Mouse (Mus musculus) liver, embryonic 13.5 days (tissue): ENCODE results near the gene Hoxd11. TPM values are rescaled to one million over a fixed set of nuclear protein-coding genes. Genes with fewer than 3 reads are reported as not detected.

Experiments
- ATAC-seq: fragments of 200-750 bp; cut with Nextera tagmentation; 2 replicates; pipeline ENCODE4 v1.8.0; 2017; ENCODE audit warnings: low read depth, mild to moderate bottlenecking, moderate number of reproducible peaks, moderate library complexity
- DNase-seq: peaks from one replicate; pipeline ENCODE4 v3.0.0; 2022
- H3K27ac ChIP-seq: fragments of 300-500 bp; sonication (generic); 2 replicates; pipeline ENCODE4 v1.5.1; 2015; ENCODE audit warnings: moderate library complexity, mild to moderate bottlenecking, inconsistent platforms
- H3K27me3 ChIP-seq: fragments of 300-500 bp; sonication (generic); 2 replicates; pipeline ENCODE4 v1.6.1; 2015; ENCODE audit warnings: mild to moderate bottlenecking, inconsistent platforms
- H3K36me3 ChIP-seq: fragments of 300-500 bp; sonication (generic); 2 replicates; pipeline ENCODE4 v1.6.1; 2015; ENCODE audit warnings: mild to moderate bottlenecking, inconsistent platforms
- H3K4me1 ChIP-seq: fragments of 300-500 bp; sonication (generic); replicated peaks from 2 replicates; pipeline ENCODE4 v1.6.1; 2015; ENCODE audit warnings: inconsistent platforms
- H3K4me2 ChIP-seq: fragments of 300-500 bp; sonication (generic); 2 replicates; pipeline ENCODE4 v1.6.1; 2015; ENCODE audit warnings: inconsistent platforms, mild to moderate bottlenecking, moderate library complexity
- H3K4me3 ChIP-seq: fragments of 300-500 bp; sonication (generic); replicated peaks from 2 replicates; pipeline ENCODE4 v1.5.1; 2015; ENCODE audit warnings: mild to moderate bottlenecking, inconsistent platforms
- H3K9ac ChIP-seq: fragments of 300-500 bp; sonication (generic); 2 replicates; pipeline ENCODE4 v1.6.1; 2015; ENCODE audit warnings: mild to moderate bottlenecking, inconsistent platforms
- H3K9me3 ChIP-seq: fragments of 300-500 bp; sonication (generic); replicated peaks from 2 replicates; pipeline ENCODE4 v1.6.1; 2016; ENCODE audit warnings: inconsistent platforms
- WGBS: fragments of 180-500 bp; shearing (Covaris S2); methylation state at CpG from one replicate; pipeline ENCODE4 v1.1.7; 2015; ENCODE audit not compliant: insufficient replicate concordance; 5-methylcytosine and 5-hydroxymethylcytosine counted together
- polyA plus RNA-seq: library from polyadenylated mRNA; unstranded; fragments of >200 nt; fragmentation: Nextera tagmentation; extraction: Ambion mirVana; gene quantifications from 2 replicates; pipeline ENCODE4 v1.2.1, GENCODE M21; 2015

Hoxd11 gene
- polyA plus RNA-seq, 1 experiment from 2014 or later, result not detected

GRCm38 (mm10) chr2:74720955-74721491, 41.7 kb downstream of the Hoxd11 start:
- no peak overlapping the region for H3K27ac ChIP-seq
- 31% methylated on average over 5 of the region's 5 CpGs for WGBS

GRCm38 (mm10) chr2:74721882-74722281, 42.5 kb downstream of the Hoxd11 start:
- Histone ChIP-seq H3K9ac (no peak overlapping the region), H3K36me3 (no peaks in the 10 kb centered on the region), H3K4me3 (no peak overlapping the region), H3K27ac (no peak overlapping the region), H3K9me3 (no peaks in the 10 kb centered on the region), H3K27me3 (peaks cover 96% of the 10 kb centered on the region), H3K4me2 (no peak overlapping the region), H3K4me1 (no peaks in the 10 kb centered on the region)
- DNase-seq (no peak), ATAC-seq (no peak)
- 23% methylated on average over 6 of the region's 6 CpGs for WGBS

More at GRCm38 (mm10) chr2:74720955-74721491, 41.7 kb downstream of the Hoxd11 start:
- H3K4me2 ChIP-seq, result no peak overlapping the region
- no peak overlapping the region for H3K9ac ChIP-seq
- DNase-seq (no peak), ATAC-seq (no peak)
- H3K27me3 ChIP-seq, result peaks cover 96% of the 10 kb centered on the region
- H3K4me1 ChIP-seq, result no peaks in the 10 kb centered on the region
- no peaks in the 10 kb centered on the region for H3K9me3 ChIP-seq
- no peak overlapping the region for H3K4me3 ChIP-seq
- no peaks in the 10 kb centered on the region for H3K36me3 ChIP-seq

DNA sequence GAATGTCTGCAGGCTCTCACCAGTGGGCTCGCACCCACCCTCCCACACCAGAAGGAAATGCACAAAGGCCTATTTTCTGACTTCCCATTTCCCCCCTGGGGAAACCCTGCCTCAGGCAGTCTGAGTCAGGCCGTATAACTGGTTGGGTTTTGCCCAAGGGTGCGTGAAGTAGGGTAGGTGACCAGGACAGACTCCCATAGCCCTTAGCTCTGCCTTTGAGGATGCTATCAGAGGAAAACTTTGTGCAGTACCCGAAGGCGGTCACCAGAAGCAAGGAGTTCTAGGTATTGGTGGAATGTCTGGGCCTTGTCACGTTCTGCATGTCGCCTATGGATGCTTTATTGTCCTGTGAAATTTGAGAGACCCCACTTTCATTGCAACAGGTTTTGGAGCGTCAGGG, 43.6 kb downstream of the Hoxd11 start:
- ATAC-seq (no peak), DNase-seq (no peak)
- no peak overlapping the region for H3K9ac ChIP-seq
- H3K9me3 ChIP-seq, result no peaks in the 10 kb centered on the region
- no peaks in the 10 kb centered on the region for H3K4me1 ChIP-seq
- H3K4me2 ChIP-seq, result no peak overlapping the region
- WGBS, result 15% methylated on average over 8 of the region's 8 CpGs
- H3K4me3 ChIP-seq, result no peak overlapping the region
- H3K27me3 ChIP-seq, result peaks cover 96% of the 10 kb centered on the region
- H3K27ac ChIP-seq, result no peak overlapping the region
- H3K36me3 ChIP-seq, result no peaks in the 10 kb centered on the region

DNA sequence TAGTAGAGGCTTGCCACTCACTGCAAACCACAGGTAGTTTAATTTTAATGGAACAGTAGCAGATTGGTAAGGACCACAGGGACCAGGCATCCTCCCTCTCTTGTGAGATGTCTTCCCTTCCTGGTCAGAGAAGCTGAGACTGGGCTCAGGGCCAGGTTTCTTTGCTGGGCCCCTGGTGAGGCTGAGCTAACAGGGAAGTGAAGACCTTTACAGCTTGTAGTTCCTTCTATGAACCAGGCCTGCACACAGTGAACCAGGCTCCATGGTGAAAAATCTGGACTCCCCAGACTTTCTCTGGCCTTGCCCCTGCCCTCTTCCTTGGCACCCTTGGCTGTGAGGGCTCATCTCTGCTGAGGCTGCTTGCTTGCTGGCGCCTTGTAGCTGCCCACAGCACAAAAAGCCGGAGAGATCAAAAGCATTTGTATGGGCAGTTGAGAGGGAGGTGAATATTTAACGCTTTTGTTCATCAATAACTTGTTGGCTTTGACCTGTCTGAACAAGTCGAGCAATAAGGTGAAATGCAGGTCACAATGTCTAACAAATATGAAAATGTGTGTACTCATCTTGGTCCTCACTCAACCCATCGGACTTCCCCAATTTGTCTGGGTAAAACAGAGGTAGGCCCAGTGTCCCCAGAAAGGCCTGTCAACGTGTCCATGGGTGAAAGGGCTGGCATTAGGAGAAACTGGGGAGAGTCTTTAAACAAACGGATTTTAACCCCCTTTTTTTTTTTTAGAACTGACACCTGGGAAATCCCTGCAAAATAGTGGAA, 45.1 kb downstream of the Hoxd11 start:
- ATAC-seq, result no peak
- no peaks in the 10 kb centered on the region for H3K36me3 ChIP-seq

GRCm38 (mm10) chr2:74725171-74725570, 45.8 kb downstream of the Hoxd11 start:
- H3K9me3 ChIP-seq, result no peaks in the 10 kb centered on the region
- no peaks in the 10 kb centered on the region for H3K36me3 ChIP-seq
- WGBS, result 30% methylated on average over 17 of the region's 17 CpGs
- no peak overlapping the region for H3K4me3 ChIP-seq
- ATAC-seq (no peak), DNase-seq (no peak)
- H3K4me2 ChIP-seq, result no peak overlapping the region
- H3K27ac ChIP-seq, result no peak overlapping the region
- no peak overlapping the region for H3K9ac ChIP-seq
- peaks cover 97% of the 10 kb centered on the region for H3K27me3 ChIP-seq
- H3K4me1 ChIP-seq, result no peaks in the 10 kb centered on the region

More for the DNA sequence above, 45.1 kb downstream of the Hoxd11 start:
- no peak overlapping the region for H3K27ac ChIP-seq
- no peak overlapping the region for H3K9ac ChIP-seq
- no peak overlapping the region for H3K4me2 ChIP-seq
- 33% methylated on average over 7 of the region's 7 CpGs for WGBS
- DNase-seq, result no peak
- no peak overlapping the region for H3K4me3 ChIP-seq
- H3K27me3 ChIP-seq, result peaks cover 99% of the 10 kb centered on the region
- H3K4me1 ChIP-seq, result no peaks in the 10 kb centered on the region
- no peaks in the 10 kb centered on the region for H3K9me3 ChIP-seq

DNA sequence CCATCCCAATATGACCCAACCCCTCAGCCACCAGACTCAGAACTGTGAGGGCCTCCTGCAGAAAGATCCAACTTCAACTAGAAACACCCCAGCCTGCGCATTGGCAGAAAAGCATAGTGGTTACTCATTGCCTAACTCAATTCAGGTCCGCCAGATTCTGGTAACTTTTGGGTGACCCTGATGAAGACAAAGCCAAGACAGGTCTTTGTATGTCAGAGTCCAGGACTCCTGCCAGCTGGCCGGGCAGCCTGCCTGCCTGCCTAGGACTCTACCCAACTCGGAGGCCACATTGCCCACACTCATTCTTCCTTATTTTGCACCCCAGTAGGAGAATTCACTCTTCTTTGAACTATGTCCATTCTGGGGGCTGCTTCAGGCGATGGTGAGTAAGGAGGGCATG, 47.2 kb downstream of the Hoxd11 start, which contains the start of gene Gm28230:
Gene Gm28230 (plus strand): TSS at position 178 of the 400 bp plus-strand sequence.
- ATAC-seq (no peak), DNase-seq (no peak)
- WGBS, result 34% methylated on average over 5 of the region's 5 CpGs
- Histone ChIP-seq H3K4me1 (no peaks in the 10 kb centered on the region), H3K9ac (no peak within 1 kb of the TSS), H3K36me3 (no peaks in the 10 kb centered on the region), H3K9me3 (no peaks in the 10 kb centered on the region), H3K27ac (no peak within 1 kb of the TSS), H3K4me3 (peak within 1 kb of the TSS; percentile 22; the same call in 1 of the 2 replicates), H3K4me2 (peak within 1 kb of the TSS; percentile 35; the same call in 1 of the 2 replicates), H3K27me3 (peaks cover 98% of the 10 kb centered on the region)

DNA sequence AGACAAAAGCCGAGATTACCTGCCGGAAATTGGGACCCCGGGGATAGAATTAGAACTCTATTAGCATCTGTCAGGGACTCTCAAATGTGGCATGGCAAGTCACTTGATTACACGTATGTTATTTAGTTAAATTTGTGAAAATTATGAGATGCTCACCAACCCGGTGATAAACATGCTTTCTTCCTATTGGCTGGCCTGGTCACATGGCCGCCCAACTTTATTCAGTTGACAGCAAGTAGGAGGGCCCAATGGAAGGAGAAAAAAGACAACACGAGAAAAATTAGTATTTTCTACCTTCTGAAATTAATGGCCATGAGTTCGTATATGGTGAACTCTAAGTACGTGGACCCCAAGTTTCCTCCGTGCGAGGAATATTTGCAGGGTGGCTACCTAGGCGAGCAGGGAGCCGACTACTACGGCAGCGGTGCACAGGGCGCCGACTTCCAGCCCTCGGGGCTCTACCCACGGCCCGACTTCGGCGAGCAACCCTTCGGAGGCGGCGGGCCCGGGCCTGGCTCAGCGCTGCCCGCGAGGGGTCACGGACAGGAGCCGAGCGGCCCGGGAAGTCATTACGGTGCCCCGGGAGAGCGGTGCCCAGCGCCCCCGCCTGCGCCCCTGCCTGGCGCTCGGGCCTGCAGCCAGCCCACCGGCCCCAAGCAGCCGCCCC, 47.7 kb downstream of the Hoxd11 start:
- ATAC-seq, result no peak
- peaks cover 98% of the 10 kb centered on the region for H3K27me3 ChIP-seq
- no peak overlapping the region for H3K9ac ChIP-seq
- peak overlapping the region; percentile 22; the same call in 1 of the 2 replicates for H3K4me3 ChIP-seq
- no peaks in the 10 kb centered on the region for H3K36me3 ChIP-seq
- no peaks in the 10 kb centered on the region for H3K9me3 ChIP-seq
- peak overlapping the region; percentile 35; the same call in 1 of the 2 replicates for H3K4me2 ChIP-seq
- no peaks in the 10 kb centered on the region for H3K4me1 ChIP-seq
- DNase-seq, result no peak
- H3K27ac ChIP-seq, result no peak overlapping the region
- 6% methylated on average over 43 of the region's 43 CpGs for WGBS

DNA sequence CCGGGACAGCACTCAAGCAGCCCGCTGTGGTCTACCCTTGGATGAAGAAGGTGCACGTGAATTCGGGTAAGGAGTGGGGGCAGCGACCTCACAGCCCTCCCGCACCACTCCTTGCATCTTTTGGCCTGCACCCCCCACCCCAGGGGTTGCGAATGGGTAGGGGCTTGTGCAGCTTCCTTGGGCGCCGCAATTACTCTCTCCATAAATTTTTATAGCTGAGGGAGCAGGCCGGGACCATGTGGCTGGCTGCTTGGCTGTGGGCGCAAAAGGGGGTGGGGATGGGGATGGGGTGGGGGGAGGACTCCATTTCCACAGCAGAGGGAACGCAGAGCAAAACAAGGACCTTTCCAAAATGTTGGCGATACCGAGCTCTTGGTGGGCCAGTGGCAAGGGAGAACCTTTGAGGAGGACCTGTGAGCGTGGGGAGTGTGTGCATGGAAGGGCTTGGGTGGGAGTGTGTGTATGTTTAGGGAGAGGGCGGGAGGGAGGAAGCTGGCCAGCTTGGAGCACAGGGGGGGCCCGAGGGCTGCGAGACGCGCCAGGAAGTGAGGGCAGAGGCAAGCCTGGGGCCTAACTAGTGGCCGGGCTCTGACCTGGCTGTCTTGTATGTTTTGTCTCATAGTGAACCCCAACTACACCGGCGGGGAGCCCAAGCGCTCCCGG, 48.4 kb downstream of the Hoxd11 start:
- peak overlapping the region; percentile 35; the same call in 1 of the 2 replicates for H3K4me2 ChIP-seq
- H3K9ac ChIP-seq, result no peak overlapping the region
- peaks cover 98% of the 10 kb centered on the region for H3K27me3 ChIP-seq
- ATAC-seq, result no peak
- H3K4me3 ChIP-seq, result peak overlapping the region; percentile 22; the same call in 1 of the 2 replicates
- H3K9me3 ChIP-seq, result no peaks in the 10 kb centered on the region
- DNase-seq, result no peak
- H3K4me1 ChIP-seq, result no peaks in the 10 kb centered on the region
- no peaks in the 10 kb centered on the region for H3K36me3 ChIP-seq
- no peak overlapping the region for H3K27ac ChIP-seq
- WGBS, result 10% methylated on average over 25 of the region's 25 CpGs

DNA sequence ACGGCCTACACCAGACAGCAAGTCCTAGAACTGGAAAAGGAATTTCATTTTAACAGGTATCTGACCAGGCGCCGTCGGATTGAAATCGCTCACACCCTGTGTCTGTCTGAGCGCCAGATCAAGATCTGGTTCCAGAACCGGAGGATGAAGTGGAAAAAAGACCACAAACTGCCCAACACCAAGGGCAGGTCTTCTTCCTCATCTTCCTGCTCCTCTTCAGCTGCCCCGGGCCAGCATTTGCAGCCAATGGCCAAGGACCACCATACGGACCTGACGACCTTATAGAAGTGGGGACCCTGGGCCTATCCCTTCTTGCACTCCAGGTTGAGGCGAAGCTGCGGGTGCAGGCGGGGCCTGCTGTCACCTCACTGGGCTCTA, 48.9 kb downstream of the Hoxd11 start:
- Histone ChIP-seq H3K4me1 (no peaks in the 10 kb centered on the region), H3K4me2 (no peak overlapping the region), H3K27ac (no peak overlapping the region), H3K9me3 (no peaks in the 10 kb centered on the region), H3K4me3 (no peak overlapping the region), H3K9ac (no peak overlapping the region), H3K36me3 (no peaks in the 10 kb centered on the region), H3K27me3 (peaks cover 98% of the 10 kb centered on the region)
- 39% methylated on average over 13 of the region's 13 CpGs for WGBS
- ATAC-seq, result no peak
- no peak for DNase-seq

- no peak overlapping the region for H3K4me3 ChIP-seq
- H3K9ac ChIP-seq, result no peak overlapping the region
- no peak overlapping the region for H3K4me2 ChIP-seq
- ATAC-seq (no peak), DNase-seq (no peak)
- H3K27me3 ChIP-seq, result peaks cover 98% of the 10 kb centered on the region
- no peak overlapping the region for H3K27ac ChIP-seq
- WGBS, result 28% methylated on average over 8 of the region's 8 CpGs
- no peaks in the 10 kb centered on the region for H3K36me3 ChIP-seq
- no peaks in the 10 kb centered on the region for H3K4me1 ChIP-seq
- no peaks in the 10 kb centered on the region for H3K9me3 ChIP-seq
Measured at GRCm38 (mm10) chr2:74730331-74730730, 51.0 kb downstream of the Hoxd11 start.

- no peak for DNase-seq
- no peak overlapping the region for H3K27ac ChIP-seq
- no peaks in the 10 kb centered on the region for H3K9me3 ChIP-seq
- H3K4me2 ChIP-seq, result no peak overlapping the region
- no peak overlapping the region for H3K4me3 ChIP-seq
- peaks cover 98% of the 10 kb centered on the region for H3K27me3 ChIP-seq
- no peaks in the 10 kb centered on the region for H3K4me1 ChIP-seq
- no peak overlapping the region for H3K9ac ChIP-seq
- ATAC-seq, result no peak
- no peaks in the 10 kb centered on the region for H3K36me3 ChIP-seq
Measured at GRCm38 (mm10) chr2:74731055-74731454, 51.7 kb downstream of the Hoxd11 start.
